Mouse (Mus musculus): ENCODE results near the gene Slc17a5.

DNA sequence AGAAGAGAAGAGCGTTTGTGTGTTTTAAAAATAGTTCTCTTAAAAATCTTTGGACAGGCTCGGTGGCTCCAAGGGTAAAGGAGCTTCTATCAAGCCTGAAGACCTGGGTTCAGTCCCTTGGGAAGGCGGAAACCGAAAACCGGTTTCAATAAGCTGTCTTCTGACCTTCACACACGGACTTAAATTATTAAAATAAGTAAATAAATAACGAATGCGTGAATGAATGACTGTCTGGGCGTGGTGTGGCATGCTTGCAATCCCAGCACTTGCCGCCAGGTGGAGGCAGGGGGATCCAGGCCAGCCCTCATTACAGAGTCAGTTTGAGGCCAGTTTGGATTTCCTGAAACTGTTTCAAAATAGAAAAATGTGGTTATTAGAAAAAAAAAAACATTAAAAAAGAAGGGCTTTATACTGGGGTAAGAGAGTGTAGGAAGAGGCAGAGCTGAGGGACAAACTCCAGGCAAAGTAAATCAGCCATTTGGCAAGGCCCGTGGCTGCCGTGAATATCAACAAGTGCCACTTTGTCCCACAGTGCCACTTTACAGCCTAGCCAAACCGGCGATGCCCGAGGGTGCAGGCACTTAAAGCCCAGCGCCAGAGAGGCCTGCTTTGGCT is 60.0 kb downstream of the Slc17a5 start:
- TF ChIP-seq POLR2A (IDR thresholded peaks at IDR 0.05; ENCODE audit: low read depth, low read length) (no peak), CTCF (IDR thresholded peaks at IDR 0.05; ENCODE audit: extremely low read depth, insufficient read length, insufficient replicate concordance, low read depth, low read length) (peak; percentile 93)

Data from small intestine, adult 2 months (tissue).